Mouse (Mus musculus): ENCODE measurements around the gene Cfap97. TPM values are rescaled to one million over a fixed set of nuclear protein-coding genes. Genes with fewer than 3 reads are reported as not detected.
"Not testable (repeated sequence)": the region's sequence is repeated elsewhere in the genome, so short reads cannot be mapped to it uniquely, and the experiment has no call there.

Gene Cfap97
- total RNA-seq, 2 experiments from 2014 or later = 21.4 to 22.8 TPM

- intact Hi-C loops (cut with DNase I) = no loop called here
- no peak for DNase-seq (ENCODE audit: low spot score in 2 of 2)
These were observed 60.6 kb downstream of the Cfap97 start for GRCm38 (mm10) chr8:46212194-46212593.

- no peak for DNase-seq (ENCODE audit: low spot score in 2 of 2)
- intact Hi-C loops (cut with DNase I) = no loop called here
These were observed 62.5 kb downstream of the Cfap97 start for GRCm38 (mm10) chr8:46213971-46214480.

- intact Hi-C loops (cut with DNase I) = no loop called here
- peak; percentile 52 to 53 for DNase-seq (ENCODE audit: low spot score in 2 of 2)
These were observed 65.3 kb downstream of the Cfap97 start for GRCm38 (mm10) chr8:46216838-46217237.

- DNase-seq (ENCODE audit: low spot score in 2 of 2) = no peak
- intact Hi-C loops (cut with DNase I) = no loop called here
These were observed 69.0 kb downstream of the Cfap97 start for GRCm38 (mm10) chr8:46220566-46220965.

DNA sequence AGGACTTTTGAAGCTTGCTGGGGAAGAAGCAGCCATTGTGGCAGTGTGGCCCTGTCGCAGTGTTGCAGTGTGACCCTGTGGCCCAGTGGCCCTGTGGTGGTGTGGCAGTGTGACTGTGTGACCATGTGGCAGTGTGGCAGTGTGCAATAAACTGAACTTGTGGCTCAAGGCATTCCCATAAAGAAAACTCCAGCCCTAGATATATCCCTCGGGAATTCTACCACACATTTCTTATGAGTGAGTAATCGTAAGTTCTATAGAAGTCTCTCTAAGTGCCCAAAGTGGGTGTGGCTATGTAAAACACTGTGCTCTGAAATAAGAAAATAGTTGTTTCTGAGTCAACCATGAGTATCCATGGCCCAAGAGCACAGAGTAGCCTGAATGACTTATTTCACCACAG, 73.9 kb downstream of the Cfap97 start:
- intact Hi-C loops (cut with DNase I) = no loop called here
- no peak for DNase-seq (ENCODE audit: low spot score in 2 of 2)

DNA sequence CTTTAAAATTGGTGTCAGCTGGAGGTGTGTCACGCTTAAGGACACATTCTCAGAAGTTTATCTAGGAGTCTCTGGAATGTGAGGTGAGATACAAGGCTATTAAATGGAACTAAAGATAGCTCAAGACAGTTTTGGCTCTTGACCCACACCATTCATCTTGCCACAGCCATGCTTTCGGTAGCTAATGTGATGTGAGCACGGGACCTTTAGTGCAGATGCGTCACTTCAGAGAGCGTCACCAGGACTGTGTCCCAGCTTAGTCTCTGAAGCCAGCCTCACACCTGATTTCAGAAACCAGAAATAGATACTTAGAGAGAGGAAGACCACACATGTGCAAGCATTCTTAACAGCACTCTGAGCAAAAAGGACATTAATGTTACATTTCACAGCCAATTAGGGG, 75.1 kb downstream of the Cfap97 start:
- intact Hi-C loops (cut with DNase I) = no loop called here
- no peak for DNase-seq (ENCODE audit: low spot score in 2 of 2)

GRCm38 (mm10) chr8:46231968-46232367, 80.4 kb downstream of the Cfap97 start:
- DNase-seq (ENCODE audit: low spot score in 2 of 2); intact Hi-C loops (cut with DNase I): not testable (repeated sequence)

- DNase-seq (ENCODE audit: low spot score in 2 of 2) = no peak
- intact Hi-C loops (cut with DNase I) = no loop called here
These were observed 81.2 kb downstream of the Cfap97 start for GRCm38 (mm10) chr8:46232798-46233197.

GRCm38 (mm10) chr8:46234736-46235135, 83.2 kb downstream of the Cfap97 start:
- intact Hi-C loops (cut with DNase I) = no loop called here
- DNase-seq (ENCODE audit: low spot score in 2 of 2) = no peak

DNA sequence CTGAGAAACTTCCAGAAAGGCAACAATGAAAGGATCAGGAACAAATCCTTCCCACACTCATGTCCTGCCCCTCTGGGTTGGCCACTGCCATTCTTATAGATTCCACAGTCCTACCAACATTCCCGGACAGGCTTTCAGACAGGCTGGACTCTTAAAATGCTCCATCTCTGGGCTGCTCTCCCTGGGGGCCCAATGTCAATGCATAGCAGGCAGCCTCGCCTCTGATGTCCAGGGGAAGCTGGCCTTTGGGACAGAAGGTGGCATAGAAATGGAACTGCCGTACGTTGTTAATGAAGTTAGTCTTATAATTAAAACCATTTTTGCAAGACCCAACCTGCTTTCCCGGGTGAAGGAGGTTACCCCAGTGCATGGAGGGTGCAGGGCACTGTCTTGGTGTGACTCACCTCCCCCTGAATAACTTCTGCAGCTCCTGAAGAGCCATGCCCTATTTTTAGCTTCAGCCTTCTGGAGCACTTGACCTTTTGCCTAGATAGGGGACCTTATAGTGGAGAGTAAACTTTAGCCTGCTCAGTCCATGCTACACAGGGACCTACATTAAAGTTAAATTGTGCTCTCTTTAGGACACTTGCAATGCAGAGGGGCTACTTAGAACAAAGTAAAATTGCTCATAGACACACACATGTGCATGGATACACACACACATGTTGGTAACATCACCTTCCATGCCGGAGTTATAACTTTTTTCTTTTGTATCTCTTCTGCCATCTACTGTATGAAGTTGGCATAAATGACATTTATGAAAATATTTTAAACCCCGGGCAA, 85.1 kb downstream of the Cfap97 start:
- DNase-seq (ENCODE audit: low spot score in 2 of 2) = no peak
- intact Hi-C loops (cut with DNase I) = loop anchor here (1.0 kb wide), 1 partner anchor 51 kb away; no protein-coding TSS in a partner anchor

DNA sequence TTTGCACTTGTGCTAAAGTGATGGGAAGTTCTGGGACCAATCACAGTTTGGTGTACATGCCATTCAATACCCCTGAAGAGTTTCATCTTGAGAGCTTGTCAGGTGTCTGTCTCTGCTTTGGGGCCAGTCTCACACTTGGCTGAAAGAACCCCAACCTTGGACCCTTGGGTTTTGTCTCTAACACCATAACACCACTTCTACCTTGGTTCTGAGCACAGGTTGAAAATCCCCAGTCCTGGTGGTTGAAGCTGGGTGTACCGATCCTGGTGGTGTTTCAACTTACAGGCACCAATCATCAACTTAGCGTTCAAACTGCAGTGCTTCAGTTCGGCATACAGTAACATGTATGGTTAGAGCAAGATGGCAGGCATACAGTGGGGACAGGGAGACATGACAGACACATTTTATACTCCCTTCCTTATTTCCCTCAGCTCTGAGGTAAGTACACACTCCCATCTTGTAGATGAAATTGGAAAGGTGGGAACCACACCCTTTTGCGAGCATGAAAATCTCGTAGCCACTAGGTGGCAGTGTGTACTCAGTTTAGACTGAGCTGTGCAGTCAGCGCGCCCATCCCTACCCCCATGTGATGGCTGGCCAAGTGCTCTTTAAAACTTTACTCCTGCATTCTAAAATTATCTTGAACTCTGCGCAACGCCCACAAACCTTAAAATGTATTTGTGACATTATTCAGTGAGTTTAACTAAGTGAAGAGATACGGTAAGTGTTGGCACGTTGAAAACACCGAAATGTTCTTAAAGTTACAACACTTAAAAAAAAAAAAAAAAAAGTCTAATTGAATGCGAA, 90.2 kb downstream of the Cfap97 start:
- intact Hi-C loops (cut with DNase I) = loop anchor here (1.0 to 5.0 kb wide), 4 partner anchors 40 to 711 kb away; no protein-coding TSS in a partner anchor
- peak; percentile 81 to 82 for DNase-seq (ENCODE audit: low spot score in 2 of 2)

- intact Hi-C loops (cut with DNase I) = loop anchor here (1.0 to 5.0 kb wide), 4 partner anchors 38 to 709 kb away; no protein-coding TSS in a partner anchor
- DNase-seq (ENCODE audit: low spot score in 2 of 2) = no peak
These were observed 91.4 kb downstream of the Cfap97 start for GRCm38 (mm10) chr8:46242946-46243345.

Small RNAs within 50 kb of the gene (microRNA-seq; reads per million reads assigned to microRNA genes)
- gene Gm23812 = 0 reads per million in 2 experiments

Other genes with a start within 250 kb of the Cfap97 start
- gene Ccdc110, start 217.2 kb upstream of the Cfap97 start, total RNA-seq (2021) = 1 to 10 TPM; 1.3 to 1.4 TPM
- 1 to 10 TPM; 1.7 to 2.7 TPM for gene 1700029J07Rik, start 176.5 kb upstream of the Cfap97 start, total RNA-seq (2021)
- 10 to 100 TPM; 50.8 to 57.1 TPM for gene Ufsp2, start 176.2 kb upstream of the Cfap97 start, total RNA-seq (2021)
- gene Lrp2bp, start 152.5 kb upstream of the Cfap97 start, total RNA-seq (2021) = under 1 TPM; 0.30 to 0.78 TPM
- gene Ankrd37, start 146.1 kb upstream of the Cfap97 start, total RNA-seq (2021) = 10 to 100 TPM in 1 of 2 experiments, 1 to 10 TPM in 1; 9.2 to 14.3 TPM
- 10 to 100 TPM; 46.3 to 48.2 TPM for gene Snx25, start 388 bp downstream of the Cfap97 start, total RNA-seq (2021)
- gene Slc25a4, start 59.5 kb downstream of the Cfap97 start, total RNA-seq (2021) = 100 to 1,000 TPM; 569 to 580 TPM
- not detected for gene Helt, start 142.9 kb downstream of the Cfap97 start, total RNA-seq (2021)

Data from left cerebral cortex, postnatal 25 days (tissue).